Mouse (Mus musculus): ENCODE measurements around the gene Pbx1.

The Pbx1 gene

GRCm38 (mm10) chr1:168182816-168183215 is 249.3 kb downstream of the Pbx1 start:
- in situ Hi-C loops (cut with MboI; ENCODE audit: unreplicated experiment in 2 of 2): no loop called here

- in situ Hi-C loops (cut with MboI; ENCODE audit: unreplicated experiment in 2 of 2): no loop called here
Measured at GRCm38 (mm10) chr1:168180622-168181441, 251.2 kb downstream of the Pbx1 start.

- in situ Hi-C loops (cut with MboI; ENCODE audit: unreplicated experiment in 2 of 2): no loop called here
Measured at GRCm38 (mm10) chr1:168179691-168180090, 252.4 kb downstream of the Pbx1 start.

DNA sequence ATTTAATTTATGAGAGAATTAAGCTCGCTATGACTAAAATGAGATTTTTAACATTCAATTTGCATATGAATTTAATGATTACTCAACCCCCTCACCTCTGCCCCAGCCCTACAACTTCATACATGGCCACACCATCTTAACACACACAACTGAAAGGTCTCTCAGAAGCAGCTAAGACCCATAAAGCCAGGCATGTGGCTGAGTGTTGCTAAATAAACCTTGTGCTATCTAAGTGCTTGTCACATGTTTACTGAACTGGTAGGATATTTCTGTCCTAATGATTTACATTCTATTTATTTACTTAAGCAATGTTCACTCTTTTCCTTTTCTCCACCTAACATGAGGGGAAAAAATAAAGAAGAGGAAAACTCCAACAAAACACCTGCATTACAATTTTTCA is 253.5 kb downstream of the Pbx1 start:
- in situ Hi-C loops (cut with MboI; ENCODE audit: unreplicated experiment in 2 of 2): no loop called here

DNA sequence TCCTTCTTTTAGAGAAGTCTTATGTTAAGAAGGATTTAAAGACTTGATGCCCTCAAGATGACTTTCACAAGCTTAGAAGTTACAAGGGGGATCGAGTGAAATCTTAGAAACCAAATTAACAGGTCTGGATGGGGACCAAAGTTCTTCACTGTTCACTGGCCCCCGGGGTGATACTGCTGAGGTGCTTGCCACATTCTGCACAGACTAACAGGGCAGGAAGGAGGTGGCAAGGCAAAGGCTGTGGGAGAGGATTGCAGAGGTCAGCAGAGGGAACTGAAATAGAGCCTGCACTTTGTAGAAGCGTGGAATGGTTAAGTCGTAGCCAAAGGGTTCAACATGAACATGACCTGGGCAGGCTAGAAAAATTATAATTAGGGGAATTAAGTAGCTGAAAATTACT is 256.5 kb downstream of the Pbx1 start:
- in situ Hi-C loops (cut with MboI; ENCODE audit: unreplicated experiment in 2 of 2): no loop called here

DNA sequence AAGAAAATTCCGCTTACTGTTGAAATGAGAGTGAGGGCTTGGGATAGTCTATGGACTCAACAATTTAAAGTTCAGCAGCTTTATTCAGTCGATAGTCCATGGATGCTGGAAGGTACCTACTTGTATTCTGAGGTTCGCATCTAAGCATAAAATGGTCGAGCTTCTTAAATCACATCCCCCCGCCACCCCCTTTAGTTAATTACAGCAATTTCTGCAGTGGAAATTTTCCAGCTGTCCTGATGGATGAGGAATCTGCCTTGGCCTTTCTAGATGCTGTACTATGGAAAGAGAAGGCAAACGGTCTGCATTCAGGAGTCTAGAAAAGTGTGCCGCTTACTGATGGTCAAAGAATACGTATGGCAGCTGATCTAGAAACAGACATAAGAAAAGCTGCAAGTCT is 262.3 kb downstream of the Pbx1 start:
- in situ Hi-C loops (cut with MboI; ENCODE audit: unreplicated experiment in 2 of 2): no loop called here

- in situ Hi-C loops (cut with MboI; ENCODE audit: unreplicated experiment in 2 of 2): no loop called here
Measured at GRCm38 (mm10) chr1:168169052-168169779, 262.9 kb downstream of the Pbx1 start.

DNA sequence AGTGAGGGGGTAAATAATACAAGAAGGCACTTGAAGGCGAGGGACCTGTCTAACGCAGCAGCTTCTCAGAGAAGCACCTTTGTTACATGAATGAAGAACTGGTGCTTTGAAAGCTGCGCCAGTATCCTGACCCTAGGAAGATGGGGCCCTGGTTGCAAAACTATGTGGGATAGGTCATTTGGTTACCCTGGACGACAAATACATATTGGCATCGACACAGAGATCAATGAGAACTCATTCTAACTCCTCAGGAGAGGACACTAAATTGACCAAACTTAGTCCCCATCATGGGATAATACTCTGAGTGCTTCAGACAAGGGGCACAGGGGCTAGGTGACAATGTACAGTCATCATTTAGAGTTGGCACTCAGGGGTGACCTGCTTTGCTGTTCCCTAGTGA is 264.3 kb downstream of the Pbx1 start:
- in situ Hi-C loops (cut with MboI; ENCODE audit: unreplicated experiment in 2 of 2): no loop called here

DNA sequence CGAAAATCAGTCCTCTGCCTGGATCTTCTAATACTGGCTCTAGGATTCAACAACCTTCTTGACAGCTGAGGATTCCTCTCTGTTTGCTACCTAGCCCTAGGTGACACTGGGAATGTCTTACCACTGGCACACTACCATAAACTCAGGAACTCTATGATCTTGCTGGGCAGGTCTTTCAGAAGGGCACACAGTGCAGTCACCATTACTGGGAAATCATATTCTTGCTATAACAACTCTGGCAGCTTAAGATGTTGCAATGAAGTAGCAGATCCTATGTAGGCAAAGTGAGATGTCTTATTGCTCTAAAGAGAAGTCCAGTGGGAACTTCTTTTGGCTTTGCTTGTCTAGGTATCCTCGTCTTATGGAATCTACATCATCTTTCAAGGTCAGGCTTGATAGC is 265.2 kb downstream of the Pbx1 start:
- in situ Hi-C loops (cut with MboI; ENCODE audit: unreplicated experiment in 2 of 2): no loop called here

- in situ Hi-C loops (cut with MboI; ENCODE audit: unreplicated experiment in 2 of 2): no loop called here
Measured at GRCm38 (mm10) chr1:168164945-168165344, 267.1 kb downstream of the Pbx1 start.

DNA sequence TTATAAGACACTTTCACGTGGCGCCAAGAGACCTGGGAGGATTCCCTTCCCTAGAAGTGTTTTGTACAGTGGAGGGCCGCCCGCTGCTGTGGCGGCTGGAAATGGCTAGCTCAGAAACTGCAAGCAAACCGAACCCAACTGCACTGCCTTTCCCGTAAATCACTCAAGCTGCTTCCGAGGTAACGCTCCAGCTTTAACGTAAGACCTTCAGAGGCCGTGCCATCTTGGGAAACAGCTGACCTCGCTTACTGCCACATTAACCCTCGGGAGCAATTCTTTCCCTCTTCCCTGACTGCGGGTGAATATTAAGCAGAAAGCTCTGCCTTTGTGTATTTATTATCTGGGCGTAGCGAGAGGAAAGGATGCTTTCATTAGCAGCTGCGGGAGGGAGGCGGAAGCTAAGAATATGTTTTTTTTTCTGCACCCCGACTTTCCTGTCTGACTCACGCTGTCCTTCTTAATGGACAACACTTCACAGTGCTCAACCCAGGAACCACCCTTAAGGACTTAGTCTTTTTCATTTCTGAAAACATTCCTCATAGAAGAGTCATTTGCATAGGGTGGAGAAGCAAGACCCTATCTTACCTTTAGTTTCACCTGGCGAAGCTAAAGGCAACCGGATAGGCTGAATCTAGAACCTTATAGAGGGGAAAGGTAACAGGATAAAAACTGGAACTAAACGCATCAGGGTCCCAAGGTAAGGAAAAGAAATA is 268.4 kb downstream of the Pbx1 start:
- in situ Hi-C loops (cut with MboI; ENCODE audit: unreplicated experiment in 2 of 2): no loop called here

DNA sequence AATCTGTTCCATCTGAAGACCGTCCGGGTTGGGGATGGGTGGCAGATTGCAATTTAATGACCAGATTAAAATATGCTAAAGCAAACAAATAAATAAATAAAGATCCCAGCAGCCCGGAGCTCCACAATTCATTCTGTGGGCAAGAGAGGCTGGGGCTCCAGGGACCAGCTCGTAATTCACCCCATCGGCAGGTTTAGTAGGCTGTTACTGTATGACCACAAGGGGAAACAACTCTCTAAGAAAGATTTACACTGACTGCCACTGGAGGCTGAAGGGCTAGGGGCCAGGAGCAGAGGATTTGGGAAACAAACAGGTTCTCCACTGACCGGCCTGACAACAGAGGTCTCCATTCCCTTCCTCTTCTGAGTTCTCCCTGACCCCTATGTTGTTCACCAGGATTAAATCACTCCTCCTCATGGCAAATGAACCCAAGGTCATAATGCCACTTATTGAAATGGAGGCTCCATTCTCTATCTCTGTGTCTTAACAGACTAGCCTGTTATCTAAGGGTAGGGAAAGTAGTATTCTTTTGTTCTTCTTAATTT is 292.9 kb downstream of the Pbx1 start:
- in situ Hi-C loops (cut with MboI; ENCODE audit: unreplicated experiment in 2 of 2): no loop called here

GRCm38 (mm10) chr1:168138669-168139068 is 293.4 kb downstream of the Pbx1 start:
- in situ Hi-C loops (cut with MboI; ENCODE audit: unreplicated experiment in 2 of 2): no loop called here

DNA sequence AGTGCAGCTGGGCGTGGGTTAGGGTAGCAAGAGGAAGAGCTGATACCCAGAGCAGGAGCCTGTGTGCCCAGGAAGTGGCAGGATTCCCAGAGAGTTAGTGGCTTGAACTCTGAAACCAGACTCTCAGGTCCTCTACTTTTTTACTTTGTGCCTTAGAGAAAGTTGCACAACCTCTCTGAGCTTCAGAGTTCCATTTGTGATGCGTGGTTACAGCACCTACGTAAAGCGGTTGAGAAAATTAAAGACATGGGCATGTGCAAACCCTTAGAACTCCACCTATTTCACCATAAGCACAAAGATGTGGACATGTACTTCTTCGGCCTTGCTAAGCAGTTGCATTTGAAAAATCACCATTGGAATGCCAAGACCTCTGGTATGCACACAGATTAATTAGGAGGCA is 294.2 kb downstream of the Pbx1 start:
- in situ Hi-C loops (cut with MboI; ENCODE audit: unreplicated experiment in 2 of 2): no loop called here

GRCm38 (mm10) chr1:168135545-168135944 is 296.5 kb downstream of the Pbx1 start:
- in situ Hi-C loops (cut with MboI; ENCODE audit: unreplicated experiment in 2 of 2): no loop called here

- in situ Hi-C loops (cut with MboI; ENCODE audit: unreplicated experiment in 2 of 2): no loop called here
Measured at GRCm38 (mm10) chr1:168133696-168134095, 298.4 kb downstream of the Pbx1 start.

GRCm38 (mm10) chr1:168128004-168128403 is 304.1 kb downstream of the Pbx1 start:
- in situ Hi-C loops (cut with MboI; ENCODE audit: unreplicated experiment in 2 of 2): no loop called here

DNA sequence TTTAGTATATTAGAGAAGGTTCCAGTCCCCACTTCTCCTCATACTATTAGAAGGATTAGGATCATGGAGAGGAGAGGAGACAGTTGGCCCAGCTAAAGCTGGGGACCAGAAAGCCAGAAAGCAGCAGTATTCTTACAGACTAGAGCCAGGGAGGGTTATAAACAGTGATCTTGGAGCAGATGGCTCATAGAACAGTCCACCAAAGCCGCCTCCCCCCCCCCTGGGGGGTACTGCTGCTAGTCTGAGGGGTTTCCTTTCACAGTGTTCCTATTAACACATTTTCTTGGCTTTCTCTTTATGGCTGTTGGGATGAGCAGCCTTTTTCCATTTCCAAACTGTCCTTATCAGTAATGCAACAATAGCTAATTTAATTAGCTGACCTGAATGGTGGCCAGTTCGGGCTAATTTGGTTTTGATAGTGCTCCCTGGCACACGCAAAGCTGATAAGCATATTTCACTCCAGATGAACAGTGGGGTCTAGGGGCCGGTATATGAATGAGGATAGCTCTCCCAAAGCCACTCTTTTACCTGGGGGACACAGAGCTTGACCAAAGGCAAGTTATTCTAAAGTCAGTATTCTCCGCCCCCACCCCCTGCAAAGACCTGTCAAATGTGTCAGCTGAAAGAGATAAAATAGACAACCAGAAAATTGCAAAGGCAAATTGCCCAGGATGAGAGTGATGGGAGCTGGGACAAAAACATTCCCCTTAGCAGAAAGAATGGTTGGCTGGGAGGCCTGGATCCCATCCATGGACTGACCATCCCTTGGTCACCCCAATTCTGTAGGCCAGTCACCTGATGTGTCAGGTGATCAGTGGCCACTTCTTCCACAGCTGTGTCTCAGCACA is 307.2 kb downstream of the Pbx1 start:
- in situ Hi-C loops (cut with MboI; ENCODE audit: unreplicated experiment in 2 of 2): no loop called here

DNA sequence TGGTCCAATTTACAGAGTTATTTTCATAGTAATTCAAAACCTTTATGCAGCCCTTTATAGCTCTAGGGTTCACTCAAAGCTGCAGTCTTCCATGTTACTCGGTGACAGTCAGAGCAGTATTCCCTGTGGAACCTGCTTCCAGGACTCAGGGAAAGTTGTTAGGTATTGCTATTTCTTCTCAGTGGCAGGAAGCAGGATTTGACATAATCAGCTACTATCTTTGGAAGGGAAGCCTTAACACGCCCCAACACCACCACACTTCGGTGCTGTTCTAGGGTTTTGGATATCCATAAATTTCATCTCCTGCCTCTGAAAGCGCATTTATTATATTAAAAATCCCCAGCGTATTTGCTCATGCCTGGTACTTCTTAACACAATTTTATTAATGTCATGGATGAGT is 314.0 kb downstream of the Pbx1 start:
- in situ Hi-C loops (cut with MboI; ENCODE audit: unreplicated experiment in 2 of 2): no loop called here

GRCm38 (mm10) chr1:168117367-168117766 is 314.7 kb downstream of the Pbx1 start:
- in situ Hi-C loops (cut with MboI; ENCODE audit: unreplicated experiment in 2 of 2): no loop called here

Measured in v-Abl transformed pro-B cells (cell line).